Comparison of ENCODE assay signal across 8 mouse cellular contexts in genomic region chr13:95524674-95525491, GRCm38 (mm10). TPM values are rescaled to one million over a fixed set of nuclear protein-coding genes. Genes with fewer than 3 reads are reported as not detected.
DNase-seq lines count a peak whose midpoint lies in the region; ATAC-seq and TF ChIP-seq lines count a peak whose summit lies in the region.

Gene F2rl1 (minus strand): TSS chr13:95525227.

- no peaks in the 10 kb centered on the region for H3K79me2 ChIP-seq in C2C12 (ENCODE audit: control insufficient read depth, insufficient read depth)

- no peaks in the 10 kb centered on the region for H3K36me3 ChIP-seq in C2C12 (ENCODE audit: control insufficient read depth, insufficient read depth)
- H3K36me3 ChIP-seq in forebrain, embryonic 10.5 days (replicated peaks): no peaks in the 10 kb centered on the region
- no peaks in the 10 kb centered on the region for H3K36me3 ChIP-seq in hindbrain, embryonic 13.5 days
- H3K36me3 ChIP-seq in limb, embryonic 15.5 days: no peaks in the 10 kb centered on the region
- H3K36me3 ChIP-seq in midbrain, embryonic 14.5 days (ENCODE audit: control insufficient read depth, insufficient read depth, low read length): no peaks in the 10 kb centered on the region

- peak within 1 kb of the TSS; percentile 59 for H3K9ac ChIP-seq in hindbrain, embryonic 13.5 days
- H3K9ac ChIP-seq in limb, embryonic 15.5 days: peak within 1 kb of the TSS; percentile 33
- peak within 1 kb of the TSS; percentile 16 for H3K9ac ChIP-seq in midbrain, embryonic 14.5 days (replicated peaks; ENCODE audit: low read length)

- no peak within 1 kb of the TSS for H3K4me3 ChIP-seq in C2C12 (ENCODE audit: insufficient read depth, poor library complexity, severe bottlenecking)
- H3K4me3 ChIP-seq in forebrain, embryonic 10.5 days: peak within 1 kb of the TSS; percentile 55
- peak within 1 kb of the TSS; percentile 42 for H3K4me3 ChIP-seq in hindbrain, embryonic 13.5 days
- H3K4me3 ChIP-seq in limb, embryonic 15.5 days: peak within 1 kb of the TSS; percentile 48
- peak within 1 kb of the TSS; percentile 28 for H3K4me3 ChIP-seq in midbrain, embryonic 14.5 days (replicated peaks; ENCODE audit: low read depth, low read length)

- under 1% methylated on average over 54 of the region's 54 CpGs for WGBS in forebrain, embryonic 10.5 days
- WGBS in hindbrain, embryonic 13.5 days: under 1% methylated on average over 54 of the region's 54 CpGs
- under 1% methylated on average over 54 of the region's 54 CpGs for WGBS in limb, embryonic 15.5 days
- WGBS in midbrain, embryonic 14.5 days: under 1% methylated on average over 54 of the region's 54 CpGs

- DNase-seq in adrenal gland, postnatal 10 days: peak; percentile 37
- peak; percentile 40 for DNase-seq in forebrain, embryonic 10.5 days (ENCODE audit: extremely low spot score, low spot score)
- peak; percentile 59 for DNase-seq in midbrain, embryonic 14.5 days
- DNase-seq in thymus, postnatal 0 days (ENCODE audit: low spot score): peak; percentile 27
- no peak for DNase-seq in left cerebral cortex, postnatal 36 days (ENCODE audit: low spot score in 2 of 2)

- H3K4me2 ChIP-seq in hindbrain, embryonic 13.5 days: peak within 1 kb of the TSS; percentile 65
- peak within 1 kb of the TSS; percentile 94 for H3K4me2 ChIP-seq in limb, embryonic 15.5 days
- H3K4me2 ChIP-seq in midbrain, embryonic 14.5 days (ENCODE audit: low read length): peak within 1 kb of the TSS; percentile 57

- peaks cover 20% of the 10 kb centered on the region for H3K4me1 ChIP-seq in forebrain, embryonic 10.5 days
- peaks cover 14% of the 10 kb centered on the region for H3K4me1 ChIP-seq in hindbrain, embryonic 13.5 days (replicated peaks)
- peaks cover 20% of the 10 kb centered on the region for H3K4me1 ChIP-seq in limb, embryonic 15.5 days
- H3K4me1 ChIP-seq in midbrain, embryonic 14.5 days (ENCODE audit: control insufficient read depth, insufficient read depth, low read length): peaks cover 14% of the 10 kb centered on the region

- ATAC-seq in hindbrain, embryonic 13.5 days (ENCODE audit: low FRiP score): peak; percentile 72
- ATAC-seq in limb, embryonic 15.5 days (ENCODE audit: insufficient number of reproducible peaks, low FRiP score, low TSS enrichment, low read depth): peak; percentile 61; the same call in 1 of the 2 replicates
- ATAC-seq in midbrain, embryonic 14.5 days (ENCODE audit: low FRiP score, low TSS enrichment): peak; percentile 51

- no peak within 1 kb of the TSS for H3ac ChIP-seq in C2C12 (ENCODE audit: control insufficient read depth, insufficient read length, low read depth)

- 0 out of 2 replicates have a peak within 1 kb of the TSS, but pooled peaks have one; percentile 25 for H3K27ac ChIP-seq in forebrain, embryonic 10.5 days
- H3K27ac ChIP-seq in hindbrain, embryonic 13.5 days: no peak within 1 kb of the TSS
- H3K27ac ChIP-seq in limb, embryonic 15.5 days: no peak within 1 kb of the TSS
- H3K27ac ChIP-seq in midbrain, embryonic 14.5 days (replicated peaks; ENCODE audit: low read depth, low read length): no peak within 1 kb of the TSS

- intact Hi-C loops in left cerebral cortex, postnatal 36 days (cut with DNase I): no loop called here

- no peaks in the 10 kb centered on the region for H3K27me3 ChIP-seq in C2C12 (ENCODE audit: control insufficient read depth, insufficient read depth, insufficient read length)
- H3K27me3 ChIP-seq in forebrain, embryonic 10.5 days (ENCODE audit: poor library complexity, severe bottlenecking): peaks cover 66% of the 10 kb centered on the region
- H3K27me3 ChIP-seq in hindbrain, embryonic 13.5 days: peaks cover 54% of the 10 kb centered on the region
- H3K27me3 ChIP-seq in limb, embryonic 15.5 days: peaks cover 29% of the 10 kb centered on the region
- peaks cover 42% of the 10 kb centered on the region for H3K27me3 ChIP-seq in midbrain, embryonic 14.5 days (ENCODE audit: control insufficient read depth, insufficient read depth, low read length)

- H3K9me3 ChIP-seq in forebrain, embryonic 10.5 days: no peaks in the 10 kb centered on the region
- no peaks in the 10 kb centered on the region for H3K9me3 ChIP-seq in hindbrain, embryonic 13.5 days
- H3K9me3 ChIP-seq in limb, embryonic 15.5 days: no peaks in the 10 kb centered on the region
- no peaks in the 10 kb centered on the region for H3K9me3 ChIP-seq in midbrain, embryonic 14.5 days (ENCODE audit: control insufficient read depth, low read length)

- TF ChIP-seq CTCF in C2C12 (IDR thresholded peaks at IDR 0.05; ENCODE audit: control insufficient read depth, insufficient read depth, insufficient read length): no peak

- no peaks in the 10 kb centered on the region for H3K79me3 ChIP-seq in C2C12 (ENCODE audit: low read depth)

TF ChIP-seq in C2C12, 6 proteins besides CTCF, POLR2A, EP300 and RAD21:
- TF ChIP-seq FOSL1 (IDR thresholded peaks at IDR 0.05; ENCODE audit: insufficient read depth, low read length, poor library complexity, severe bottlenecking) (no peak), MYOD1 (IDR thresholded peaks at IDR 0.05; ENCODE audit: control insufficient read depth, insufficient read length, low read depth) (peak; percentile 36)

RNA-seq across cellular contexts. Expression of gene F2rl1, which starts in this region (rescaled TPM):
- polyA plus RNA-seq in C2C12 (2012; fragmentation: generic; extraction: Trizol): not detected
- under 1 TPM; 0.63 to 0.82 TPM for total RNA-seq in adrenal gland, postnatal 10 days (2021)
- polyA plus RNA-seq in forebrain, embryonic 10.5 days (2016; fragmentation: Nextera tagmentation; extraction: Ambion mirVana): 0.16 TPM in 1 of 2 replicates, not detected in the other
- polyA plus RNA-seq in hindbrain, embryonic 13.5 days (2015; fragmentation: Nextera tagmentation; extraction: Ambion mirVana): not detected in 2 replicates
- polyA plus RNA-seq in limb, embryonic 15.5 days (2015; fragmentation: Nextera tagmentation; extraction: Ambion mirVana): 3.2 and 5.3 TPM in 2 replicates
- polyA plus RNA-seq in midbrain, embryonic 14.5 days (2014; fragmentation: Nextera tagmentation; extraction: Ambion mirVana): 0.08 and 0.12 TPM in 2 replicates
- polyA plus RNA-seq in thymus, postnatal 0 days (2015; fragmentation: Nextera tagmentation; extraction: Ambion mirVana): 1.8 TPM in 2 replicates
- total RNA-seq in left cerebral cortex, postnatal 36 days (2021): under 1 TPM; 0.32 to 0.57 TPM

Comparison
In these comparisons a context has a peak if more than half of its experiments do, and no peak if none do; other contexts are left out.
1. Peak in DNase-seq in adrenal gland, postnatal 10 days; RNA of the gene not detected or under 1 TPM.
2. Peak in DNase-seq, H3K4me3 ChIP-seq and H3K27ac ChIP-seq in forebrain, embryonic 10.5 days; RNA of the gene not detected or under 1 TPM.
3. Peak in ATAC-seq, H3K4me3 ChIP-seq, H3K9ac ChIP-seq and H3K4me2 ChIP-seq in hindbrain, embryonic 13.5 days; RNA of the gene not detected or under 1 TPM.
4. Peak in DNase-seq, ATAC-seq, H3K4me3 ChIP-seq, H3K9ac ChIP-seq and H3K4me2 ChIP-seq in midbrain, embryonic 14.5 days; RNA of the gene not detected or under 1 TPM.